Mouse (Mus musculus) gastrocnemius, adult 2 months (tissue): ENCODE results near the gene Myo10. TPM values are rescaled to one million over a fixed set of nuclear protein-coding genes. Genes with fewer than 3 reads are reported as not detected.

Source experiments
- DNase-seq: peaks from one replicate; pipeline ENCODE4 v3.0.0; 2022
- H3K27ac ChIP-seq: fragments of 200-600 bp; 2 replicates; pipeline ENCODE4 v1.8.1; 2022; ENCODE audit warnings: mild to moderate bottlenecking
- H3K4me3 ChIP-seq: fragments of 200-600 bp; 2 replicates; pipeline ENCODE4 v1.8.1; 2022; ENCODE audit warnings: mild to moderate bottlenecking, moderate library complexity
- CTCF ChIP-seq: fragments of 200-600 bp; IDR thresholded peaks from 2 replicates; pipeline ENCODE4 v1.8.1; 2022; ENCODE audit warnings: antibody characterized with exemption, mild to moderate bottlenecking, moderate library complexity
- intact Hi-C: fragments of 180-260 bp; cut with DNase I; formaldehyde crosslinking; loops from one replicate; pipeline ENCODE4 v1.15.1; 2025
- total RNA-seq, 2 experiments: library from RNA; stranded (reverse); gene quantifications; 2 replicates each; pipeline ENCODE4 v1.2.3; 2021

Gene Myo10
- total RNA-seq, 2 experiments from 2014 or later = 56.1 to 62.0 TPM

- Histone ChIP-seq H3K4me3 (no peak overlapping the region), H3K27ac (no peak overlapping the region)
- no peak for DNase-seq
- intact Hi-C loops = no loop called here
- TF ChIP-seq CTCF = no peak
Observed at GRCm38 (mm10) chr15:25590891-25591290, 31.4 kb upstream of the Myo10 start.

DNA sequence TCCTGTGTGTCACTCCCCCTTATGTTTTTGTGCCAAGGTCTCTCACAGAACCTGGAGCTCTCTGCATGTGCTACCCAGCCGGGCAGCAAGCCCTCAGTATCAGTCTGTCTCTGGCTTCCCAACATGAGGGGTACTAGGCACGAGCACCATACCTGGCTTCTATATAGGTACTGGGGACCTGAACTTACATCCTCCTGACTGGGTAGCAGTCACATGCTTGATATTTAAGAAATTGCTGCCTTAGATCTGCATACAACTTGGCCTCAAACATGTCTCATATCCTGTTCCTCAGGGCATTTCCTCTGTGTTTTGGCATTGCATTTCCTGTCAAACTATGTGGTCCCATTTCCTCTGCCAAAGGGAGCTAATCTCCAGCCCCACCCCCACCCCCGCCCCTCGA, 30.4 kb upstream of the Myo10 start:
- no peak for TF ChIP-seq CTCF
- no peak overlapping the region for H3K27ac ChIP-seq
- intact Hi-C loops = no loop called here
- H3K4me3 ChIP-seq = no peak overlapping the region
- DNase-seq = no peak

- H3K4me3 ChIP-seq = no peak overlapping the region
- intact Hi-C loops = no loop called here
- DNase-seq = no peak
- H3K27ac ChIP-seq = no peak overlapping the region
- TF ChIP-seq CTCF = no peak
Observed at GRCm38 (mm10) chr15:25593469-25594150, 28.7 kb upstream of the Myo10 start.

DNA sequence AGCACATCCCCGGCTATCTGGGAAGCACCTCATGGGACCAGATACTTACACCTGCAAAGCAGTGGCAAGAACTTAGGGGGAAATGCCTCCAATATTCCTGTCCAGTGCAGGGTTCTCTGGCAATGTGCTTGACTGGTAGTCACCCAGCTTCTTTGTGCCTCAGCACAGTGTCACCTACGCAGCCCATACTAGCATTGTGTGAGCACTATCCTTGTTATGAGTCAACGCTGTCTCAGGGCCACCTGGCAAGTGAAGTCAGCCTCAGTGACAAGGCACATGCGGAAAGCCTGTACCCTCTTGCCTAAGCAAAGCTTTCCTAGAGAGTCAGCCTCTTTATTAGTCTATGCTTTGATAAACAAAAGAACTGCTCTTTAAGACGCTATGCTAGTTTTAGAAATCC, 24.0 kb upstream of the Myo10 start:
- Histone ChIP-seq H3K27ac (no peak overlapping the region), H3K4me3 (no peak overlapping the region)
- no peak for DNase-seq
- TF ChIP-seq CTCF = no peak
- intact Hi-C loops = no loop called here

- intact Hi-C loops = no loop called here
- H3K27ac ChIP-seq = no peak overlapping the region
- H3K4me3 ChIP-seq = no peak overlapping the region
- TF ChIP-seq CTCF = no peak
- DNase-seq = no peak
Observed at GRCm38 (mm10) chr15:25602306-25602705, 20.0 kb upstream of the Myo10 start.

DNA sequence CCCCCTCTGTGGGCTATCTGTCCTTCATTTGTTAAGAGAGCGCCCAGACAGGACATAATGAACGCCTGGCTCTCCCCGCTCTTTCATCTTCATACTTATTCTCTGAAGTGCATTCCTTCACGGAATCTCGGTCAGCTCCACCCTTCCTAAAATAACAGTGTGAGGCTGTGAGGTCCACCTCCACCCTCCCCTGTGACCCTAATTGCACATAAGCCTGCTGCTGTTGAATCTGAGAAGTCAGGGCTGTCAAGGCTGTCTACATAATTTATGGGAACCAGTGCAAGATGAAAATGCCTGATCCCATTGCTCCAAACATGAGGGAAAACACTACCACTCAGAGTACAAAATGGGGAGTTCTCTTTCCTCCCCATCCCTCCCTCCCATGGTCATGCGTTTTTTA, 19.0 kb upstream of the Myo10 start:
- no peak for TF ChIP-seq CTCF
- DNase-seq = no peak
- H3K27ac ChIP-seq = no peak overlapping the region
- H3K4me3 ChIP-seq = no peak overlapping the region
- intact Hi-C loops = no loop called here

- intact Hi-C loops = no loop called here
- TF ChIP-seq CTCF = peak; percentile 1; the same call in 1 of the 2 replicates
- no peak overlapping the region for H3K27ac ChIP-seq
Observed at GRCm38 (mm10) chr15:25604231-25604630, 18.1 kb upstream of the Myo10 start.

DNA sequence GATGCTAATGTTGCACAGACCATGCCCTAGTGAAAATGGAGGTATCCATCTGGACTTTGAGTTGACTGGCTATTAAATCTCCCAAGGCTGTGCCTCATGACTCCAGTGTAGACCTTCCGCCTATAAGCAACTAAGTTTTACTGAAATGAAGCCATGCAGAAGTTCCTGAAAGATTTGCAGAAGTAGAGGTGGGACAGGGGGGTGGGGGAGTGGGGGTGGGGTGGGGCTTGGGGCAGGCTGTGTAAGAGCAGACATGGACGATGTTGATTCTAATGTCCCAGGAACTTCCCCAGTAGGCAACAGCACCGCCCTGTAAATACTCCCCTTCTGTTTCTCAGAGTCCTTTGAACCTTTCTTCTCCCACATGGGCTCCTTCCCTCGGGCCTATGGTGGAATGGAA, 16.9 kb upstream of the Myo10 start:
- Histone ChIP-seq H3K27ac (no peak overlapping the region), H3K4me3 (no peak overlapping the region)

More at GRCm38 (mm10) chr15:25604231-25604630, 18.1 kb upstream of the Myo10 start:
- no peak for DNase-seq
- no peak overlapping the region for H3K4me3 ChIP-seq

DNA sequence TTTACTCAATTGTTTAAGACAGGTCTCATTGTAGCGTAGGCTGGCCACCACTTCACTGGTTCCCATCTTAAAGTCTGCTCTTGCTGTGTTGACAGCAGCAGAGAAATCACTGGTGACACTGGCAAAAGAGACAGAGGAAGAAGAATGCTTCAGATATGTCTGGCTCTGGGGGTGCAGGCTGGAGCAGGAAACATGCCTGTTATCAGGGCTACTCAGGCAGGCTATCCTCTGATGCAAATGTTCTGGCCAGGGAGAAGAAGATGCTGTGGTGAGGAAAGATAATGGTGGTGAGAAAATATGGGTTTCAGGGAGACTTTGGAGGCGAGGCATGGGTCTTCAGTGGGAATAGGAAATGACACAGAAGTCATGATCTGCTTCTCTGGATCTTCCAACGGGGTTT, 13.6 kb upstream of the Myo10 start:
- intact Hi-C loops = no loop called here
- H3K4me3 ChIP-seq = no peak overlapping the region
- no peak overlapping the region for H3K27ac ChIP-seq
- TF ChIP-seq CTCF = no peak
- DNase-seq = no peak

More for the DNA sequence above, 16.9 kb upstream of the Myo10 start:
- no peak for TF ChIP-seq CTCF
- no peak for DNase-seq
- intact Hi-C loops = no loop called here

GRCm38 (mm10) chr15:25609253-25609652, 13.1 kb upstream of the Myo10 start:
- intact Hi-C loops = no loop called here
- no peak overlapping the region for H3K4me3 ChIP-seq
- no peak for TF ChIP-seq CTCF
- DNase-seq = no peak
- H3K27ac ChIP-seq = no peak overlapping the region

GRCm38 (mm10) chr15:25611178-25611577, 11.1 kb upstream of the Myo10 start:
- intact Hi-C loops = no loop called here

GRCm38 (mm10) chr15:25620560-25620959, 1.8 kb upstream of the Myo10 start:
- intact Hi-C loops = loop anchor here (10.0 kb wide), 1 partner anchor 364 kb away; the partner anchor contains the start of gene Zfp622
- Histone ChIP-seq H3K27ac (no peak overlapping the region), H3K4me3 (no peak overlapping the region)
- no peak for TF ChIP-seq CTCF
- no peak for DNase-seq

More at GRCm38 (mm10) chr15:25611178-25611577, 11.1 kb upstream of the Myo10 start:
- H3K4me3 ChIP-seq = no peak overlapping the region
- H3K27ac ChIP-seq = no peak overlapping the region
- no peak for TF ChIP-seq CTCF
- DNase-seq = no peak

GRCm38 (mm10) chr15:25621351-25622199, 750 bp upstream of the Myo10 start:
- TF ChIP-seq CTCF = no peak
- intact Hi-C loops = loop anchor here (2.0 to 10.0 kb wide), 4 partner anchors 41 to 363 kb away; partner anchors contain the start of gene Zfp622
- Histone ChIP-seq H3K4me3 (peak overlapping the region; percentile 85), H3K27ac (peak overlapping the region; percentile 84)
- no peak for DNase-seq
